Mouse (Mus musculus) erythroblast, embryonic 14.5 days (primary cell): ENCODE data around the gene Cd300lf. TPM values are rescaled to one million over a fixed set of nuclear protein-coding genes. Genes with fewer than 3 reads are reported as not detected.
A peak's percentile ranks its signal among the peaks of the same experiment; 100 is the strongest.

Experiments
- H3K27me3 ChIP-seq: 2 replicates; pipeline ENCODE4 v1.6.1; 2012; ENCODE audit warnings: inconsistent platforms; ENCODE audit not compliant: control insufficient read depth
- H3K36me3 ChIP-seq: 2 replicates; pipeline ENCODE4 v1.6.1; 2012; ENCODE audit warnings: mild to moderate bottlenecking, inconsistent platforms; ENCODE audit not compliant: control insufficient read depth
- H3K4me1 ChIP-seq: 2 replicates; pipeline ENCODE4 v1.6.1; 2012; ENCODE audit warnings: inconsistent platforms; ENCODE audit not compliant: control insufficient read depth
- H3K4me3 ChIP-seq: replicated peaks from 2 replicates; pipeline ENCODE3; 2012; ENCODE audit warnings: moderate library complexity, mild to moderate bottlenecking, inconsistent platforms
- H3K9me3 ChIP-seq: 2 replicates; pipeline ENCODE4 v1.6.1; 2012; ENCODE audit warnings: low read length, inconsistent platforms, mixed read lengths; ENCODE audit not compliant: control insufficient read depth
- GATA1 ChIP-seq: IDR thresholded peaks from 2 replicates; pipeline ENCODE4 v1.6.1; 2012; ENCODE audit warnings: low read length, inconsistent platforms, mixed read lengths
- TAL1 ChIP-seq: IDR thresholded peaks from 3 replicates; pipeline ENCODE4 v1.6.1; 2012; ENCODE audit warnings: low read length, inconsistent platforms, mixed read lengths
- polyA plus RNA-seq: library from polyadenylated mRNA; stranded (reverse); fragments of >175 nt; gene quantifications from 2 replicates; pipeline ENCODE4 v1.2.3, GENCODE M21; 2012

Gene Cd300lf
- polyA plus RNA-seq, 1 experiment, result not detected

DNA sequence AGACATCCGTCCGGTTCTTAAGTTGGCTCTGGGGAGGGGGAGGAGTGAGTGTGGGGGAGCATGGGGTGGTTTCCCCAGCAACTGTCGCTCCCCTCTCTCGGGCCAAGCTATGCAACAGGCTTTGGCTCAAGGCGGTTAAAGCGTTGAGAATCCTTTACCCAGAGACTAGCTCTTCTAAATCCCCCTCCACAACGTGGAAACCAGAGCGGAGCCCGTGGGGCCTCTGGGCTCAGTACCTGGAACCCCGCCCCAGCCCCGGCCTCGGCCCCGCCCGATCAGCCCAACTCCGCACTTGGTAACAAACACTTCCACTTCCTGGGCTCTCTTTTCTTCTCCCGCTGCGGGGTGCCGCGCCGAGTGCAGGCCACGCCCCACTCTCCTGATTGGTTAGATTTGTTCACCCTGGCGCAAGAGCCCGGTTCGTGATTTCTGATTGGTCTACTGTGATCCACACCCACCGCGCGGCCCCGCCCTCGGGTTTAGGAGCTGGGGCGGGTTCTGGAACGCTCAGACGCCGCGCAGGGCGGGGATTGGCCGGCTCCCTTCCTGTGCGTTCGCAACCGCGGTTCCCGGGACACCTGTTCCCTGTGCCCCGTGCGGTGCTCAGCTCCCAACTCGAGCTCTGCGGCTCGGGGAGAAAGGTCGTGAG is 29.2 kb upstream of the Cd300lf start, which contains the start of gene Slc9a3r1:
Gene Slc9a3r1, plus strand, starts transcription at position 510 of the 649 bp plus-strand sequence.
- Histone ChIP-seq H3K9me3 (no peaks in the 10 kb centered on the region), H3K4me3 (peak within 1 kb of the TSS; percentile 80), H3K36me3 (no peaks in the 10 kb centered on the region), H3K4me1 (peaks cover 39% of the 10 kb centered on the region), H3K27me3 (peaks cover 30% of the 10 kb centered on the region)
- no peak for TF ChIP-seq TAL1
- no peak for TF ChIP-seq GATA1

DNA sequence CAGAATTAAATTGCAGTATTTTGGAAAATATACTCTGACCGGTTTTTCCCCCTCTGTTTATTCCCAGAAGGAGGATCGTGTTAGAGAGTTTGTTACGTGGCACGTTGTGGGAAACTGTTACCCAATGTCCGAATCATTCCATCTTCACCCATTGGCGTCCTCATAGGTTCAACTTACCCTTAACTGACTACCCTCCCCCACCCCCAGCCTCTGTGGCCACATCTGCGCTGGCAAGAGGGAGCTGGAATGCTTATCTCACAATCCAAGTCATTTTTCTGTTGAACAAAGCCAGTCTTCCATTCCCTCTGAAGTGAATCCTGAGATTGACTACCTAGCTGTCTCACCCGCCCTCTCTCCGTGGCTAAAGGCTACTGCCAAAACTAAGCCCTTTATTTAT is 28.4 kb upstream of the Cd300lf start:
- Histone ChIP-seq H3K4me1 (peaks cover 39% of the 10 kb centered on the region), H3K9me3 (no peaks in the 10 kb centered on the region), H3K36me3 (no peaks in the 10 kb centered on the region), H3K4me3 (peak overlapping the region; percentile 80), H3K27me3 (peaks cover 34% of the 10 kb centered on the region)
- TF ChIP-seq GATA1 (no peak), TAL1 (no peak)

DNA sequence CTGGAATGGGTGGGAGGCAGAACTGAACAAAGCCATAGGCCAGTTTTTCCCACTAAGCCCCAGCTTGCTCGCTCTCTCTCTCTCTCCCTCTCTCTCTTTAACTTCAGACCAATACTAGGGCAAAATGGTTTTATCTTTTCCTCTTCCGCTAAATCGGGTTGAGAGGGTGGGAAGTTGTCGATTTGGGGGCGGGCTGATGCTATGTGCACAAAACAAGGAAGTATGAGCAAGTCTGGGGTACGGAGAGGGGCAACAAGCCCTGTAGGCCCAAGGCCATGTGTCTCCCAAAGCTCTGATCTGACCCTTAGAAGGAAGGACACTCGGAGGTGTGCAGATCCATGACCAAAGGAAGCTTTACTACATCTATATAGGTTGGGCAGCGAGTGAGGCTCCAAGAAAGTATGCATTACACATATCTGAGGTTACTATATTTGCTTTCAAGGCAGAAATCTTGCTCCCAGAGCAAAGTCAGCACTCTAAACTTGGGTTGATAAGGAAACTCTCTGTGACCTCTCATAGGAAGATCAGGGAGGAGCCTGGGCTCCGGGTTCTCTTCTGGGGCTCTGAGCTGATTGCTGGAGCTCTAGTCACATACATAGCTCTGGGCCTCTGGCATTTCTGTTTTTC is 27.9 kb upstream of the Cd300lf start:
- Histone ChIP-seq H3K36me3 (no peaks in the 10 kb centered on the region), H3K4me1 (peaks cover 39% of the 10 kb centered on the region), H3K9me3 (no peaks in the 10 kb centered on the region), H3K4me3 (no peak overlapping the region), H3K27me3 (peaks cover 35% of the 10 kb centered on the region)
- no peak for TF ChIP-seq GATA1
- no peak for TF ChIP-seq TAL1

DNA sequence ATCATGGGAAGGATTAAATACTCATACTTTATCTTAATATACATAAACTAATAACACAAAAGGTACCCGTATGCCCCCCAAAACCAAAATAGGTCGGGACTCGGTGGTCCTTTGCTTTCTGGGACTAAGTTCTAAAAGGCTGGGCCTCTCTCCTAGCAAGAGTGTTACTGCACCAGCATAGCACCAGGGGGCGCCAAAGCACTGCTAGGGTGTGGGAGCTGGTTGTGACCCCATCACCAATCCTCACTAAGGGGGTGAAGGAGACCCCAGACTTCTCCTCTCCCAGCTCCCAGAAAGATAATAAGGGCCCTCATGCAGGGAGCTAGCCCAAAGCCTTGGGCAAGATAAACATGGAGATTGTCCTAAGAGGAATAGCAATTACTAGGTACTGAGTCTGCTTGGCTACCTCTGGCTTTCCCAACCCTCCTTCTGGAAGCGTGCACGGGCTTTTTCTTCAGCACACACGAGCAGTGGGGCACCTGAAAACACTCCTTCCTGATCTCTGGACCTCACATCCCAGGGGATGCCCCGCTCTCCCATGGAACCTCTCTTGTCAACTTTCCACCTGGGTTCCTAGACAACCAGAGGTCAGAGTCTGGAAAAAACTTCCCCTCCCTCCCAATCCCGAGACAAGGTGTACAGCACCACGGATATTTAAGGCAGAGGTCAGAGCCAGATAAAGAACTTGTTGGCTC is 27.2 kb upstream of the Cd300lf start:
- Histone ChIP-seq H3K27me3 (peaks cover 40% of the 10 kb centered on the region), H3K36me3 (no peaks in the 10 kb centered on the region), H3K4me1 (peaks cover 39% of the 10 kb centered on the region), H3K4me3 (no peak overlapping the region), H3K9me3 (no peaks in the 10 kb centered on the region)
- no peak for TF ChIP-seq GATA1
- TF ChIP-seq TAL1, result no peak

DNA sequence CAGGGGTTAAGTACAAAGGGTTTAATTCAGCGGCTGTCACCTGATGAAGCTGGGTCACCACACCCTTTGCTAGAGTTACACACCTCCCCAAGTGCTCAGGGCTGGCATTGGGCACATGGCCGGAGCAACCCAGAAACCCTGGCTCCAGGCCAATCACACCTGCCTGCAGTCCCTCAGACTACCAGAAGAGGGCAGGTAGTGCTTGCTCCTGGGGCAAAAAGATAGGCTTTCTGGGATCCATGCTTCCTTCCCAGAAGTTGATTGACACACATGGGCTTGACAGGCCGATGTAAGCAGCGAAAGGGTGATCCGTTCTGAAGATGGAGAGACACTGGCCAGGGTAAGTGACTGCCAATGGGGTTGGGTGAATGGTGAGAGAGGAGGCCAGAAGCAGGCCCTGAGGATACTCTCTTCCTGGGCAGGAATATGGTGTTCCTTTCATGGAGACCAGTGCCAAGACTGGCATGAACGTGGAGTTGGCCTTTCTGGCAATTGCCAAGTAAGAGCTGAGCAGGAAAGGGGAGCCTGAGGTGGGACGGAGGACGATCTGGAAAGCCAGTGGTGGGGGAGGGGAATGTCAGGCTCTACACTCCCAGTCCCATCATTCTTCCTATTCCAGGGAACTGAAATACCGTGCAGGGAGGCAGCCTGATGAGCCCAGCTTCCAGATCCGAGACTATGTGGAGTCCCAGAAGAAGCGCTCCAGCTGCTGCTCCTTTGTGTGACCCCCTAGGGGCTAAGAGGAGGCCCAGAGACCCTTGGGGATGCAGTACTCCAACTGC is 26.4 kb upstream of the Cd300lf start:
- no peaks in the 10 kb centered on the region for H3K9me3 ChIP-seq
- peaks cover 39% of the 10 kb centered on the region for H3K4me1 ChIP-seq
- no peak for TF ChIP-seq GATA1
- TF ChIP-seq TAL1, result no peak
- H3K36me3 ChIP-seq, result no peaks in the 10 kb centered on the region
- no peak overlapping the region for H3K4me3 ChIP-seq
- H3K27me3 ChIP-seq, result peaks cover 38% of the 10 kb centered on the region

DNA sequence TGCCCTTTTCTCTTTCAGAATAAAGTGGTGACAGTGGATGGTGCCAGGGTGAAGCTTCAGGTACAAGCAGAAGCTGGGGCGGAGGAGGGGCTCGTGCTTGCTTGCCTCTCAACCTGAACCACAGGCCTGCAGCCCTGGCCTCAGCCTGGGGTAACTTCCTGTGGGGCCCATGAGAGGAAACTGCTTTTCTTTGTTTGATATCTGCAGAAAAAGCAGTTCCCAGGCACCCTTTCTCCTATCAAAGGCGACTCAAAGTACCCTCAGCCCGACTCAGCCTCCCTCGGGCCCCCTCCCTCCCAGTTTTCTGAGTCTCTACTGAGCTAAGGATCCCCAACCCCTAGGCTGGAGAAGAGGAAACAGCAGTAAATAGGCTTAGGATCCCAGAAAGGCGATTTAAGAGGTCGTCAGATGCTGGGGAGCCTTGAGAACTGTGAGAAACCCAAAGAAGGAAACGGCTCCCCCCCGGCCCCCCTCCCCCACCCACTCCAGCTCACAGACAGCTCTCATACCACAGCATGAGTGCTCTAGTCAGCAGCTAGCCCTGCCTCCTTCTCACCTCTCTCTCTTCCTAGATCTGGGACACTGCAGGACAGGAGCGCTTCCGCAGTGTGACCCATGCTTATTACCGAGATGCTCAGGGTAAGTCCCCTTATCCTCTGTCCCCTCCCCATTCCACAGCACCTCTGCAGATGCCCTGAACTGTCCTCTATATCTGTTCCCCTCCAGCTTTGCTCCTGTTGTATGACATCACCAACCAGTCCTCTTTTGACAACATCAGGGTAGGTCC is 24.3 kb upstream of the Cd300lf start:
- H3K4me1 ChIP-seq, result peaks cover 30% of the 10 kb centered on the region
- H3K36me3 ChIP-seq, result no peaks in the 10 kb centered on the region
- no peak overlapping the region for H3K4me3 ChIP-seq

DNA sequence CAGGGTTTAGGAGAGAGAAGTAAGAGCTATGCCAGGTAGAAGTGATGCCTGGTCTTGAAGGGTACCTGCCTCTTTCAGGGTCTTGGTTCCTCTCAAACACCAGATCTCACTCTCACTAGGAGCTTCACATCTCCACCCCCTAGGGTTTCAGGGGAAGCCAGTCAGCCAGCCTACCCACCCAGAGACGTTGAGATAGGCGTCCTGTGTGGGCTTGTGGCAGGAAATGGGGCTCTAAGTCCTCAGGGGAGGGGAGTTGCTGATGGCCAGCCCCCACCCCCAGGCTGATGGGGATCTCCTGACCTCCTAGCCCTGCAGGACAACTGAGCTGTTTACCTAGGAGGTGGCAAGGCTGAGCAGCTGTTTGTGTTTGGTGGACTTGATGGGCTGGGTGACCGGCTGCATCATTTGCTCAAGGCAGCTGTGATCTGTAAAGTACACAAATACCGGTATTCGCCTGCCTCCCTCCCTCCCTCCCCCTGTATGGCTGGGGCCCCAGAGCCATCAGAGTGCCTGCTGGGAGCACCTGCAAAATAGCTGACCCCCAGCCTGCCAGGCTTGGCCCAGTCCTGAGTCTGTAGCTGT is 21.4 kb upstream of the Cd300lf start:
- Histone ChIP-seq H3K9me3 (peaks cover 3% of the 10 kb centered on the region; the same call in 1 of the 2 replicates), H3K27me3 (peaks cover 53% of the 10 kb centered on the region), H3K4me3 (no peak overlapping the region), H3K36me3 (no peaks in the 10 kb centered on the region), H3K4me1 (peaks cover 10% of the 10 kb centered on the region)
- TF ChIP-seq GATA1 (no peak), TAL1 (no peak)

More for the DNA sequence above, 24.3 kb upstream of the Cd300lf start:
- Histone ChIP-seq H3K9me3 (peaks cover 3% of the 10 kb centered on the region; the same call in 1 of the 2 replicates), H3K27me3 (peaks cover 38% of the 10 kb centered on the region)
- no peak for TF ChIP-seq TAL1
- no peak for TF ChIP-seq GATA1

DNA sequence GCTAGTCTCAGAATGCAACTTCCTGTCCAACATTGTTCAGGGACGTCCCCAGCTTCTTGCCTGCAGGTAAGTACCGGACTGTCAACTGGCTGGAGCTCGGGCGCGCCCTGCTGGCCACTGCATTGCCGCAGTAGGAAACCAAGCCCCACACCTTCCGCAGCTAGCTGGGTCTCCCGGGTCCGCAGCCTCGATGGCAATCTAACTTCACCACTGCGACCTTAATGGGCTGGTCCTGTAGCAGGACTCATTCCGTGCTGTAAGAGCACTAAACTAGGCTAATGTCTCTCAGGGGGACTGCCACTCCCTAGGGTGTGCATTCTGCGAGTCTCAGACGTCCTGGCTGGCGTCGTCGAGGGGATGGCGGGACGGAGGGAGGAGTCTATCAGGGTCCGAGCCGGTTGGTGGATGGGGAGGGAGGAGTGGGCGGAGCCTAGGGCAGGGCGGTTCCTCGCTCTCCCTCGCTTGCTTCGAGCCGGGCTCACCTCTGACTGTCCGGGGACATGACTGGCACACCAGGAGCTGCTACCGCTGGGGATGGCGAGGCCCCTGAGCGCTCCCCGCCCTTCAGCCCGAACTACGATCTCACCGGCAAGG is 20.0 kb upstream of the Cd300lf start:
- TF ChIP-seq TAL1, result no peak
- peak overlapping the region; percentile 44 for H3K4me3 ChIP-seq
- H3K9me3 ChIP-seq, result peaks cover 3% of the 10 kb centered on the region; the same call in 1 of the 2 replicates
- H3K4me1 ChIP-seq, result peaks cover 10% of the 10 kb centered on the region
- peaks cover 53% of the 10 kb centered on the region for H3K27me3 ChIP-seq
- no peaks in the 10 kb centered on the region for H3K36me3 ChIP-seq
